Mouse (Mus musculus) spleen, adult 10 weeks (tissue): ENCODE measurements around the gene Prmt1. TPM values are rescaled to one million over a fixed set of nuclear protein-coding genes. Genes with fewer than 3 reads are reported as not detected.

Experiments
- polyA plus RNA-seq: library from polyadenylated mRNA; stranded (reverse); fragments of 350-450 nt; fragmentation: Illumina TruSeq; extraction: RNeasy Lipid Tissue Mini Kit (QIAGEN cat#74804); gene quantifications from one replicate; pipeline ENCODE4 v1.2.3, GENCODE M21; 2015; ENCODE audit warnings: low replicate concordance; ENCODE audit not compliant: insufficient read depth

Prmt1 gene
- 116 TPM for polyA plus RNA-seq

DNA sequence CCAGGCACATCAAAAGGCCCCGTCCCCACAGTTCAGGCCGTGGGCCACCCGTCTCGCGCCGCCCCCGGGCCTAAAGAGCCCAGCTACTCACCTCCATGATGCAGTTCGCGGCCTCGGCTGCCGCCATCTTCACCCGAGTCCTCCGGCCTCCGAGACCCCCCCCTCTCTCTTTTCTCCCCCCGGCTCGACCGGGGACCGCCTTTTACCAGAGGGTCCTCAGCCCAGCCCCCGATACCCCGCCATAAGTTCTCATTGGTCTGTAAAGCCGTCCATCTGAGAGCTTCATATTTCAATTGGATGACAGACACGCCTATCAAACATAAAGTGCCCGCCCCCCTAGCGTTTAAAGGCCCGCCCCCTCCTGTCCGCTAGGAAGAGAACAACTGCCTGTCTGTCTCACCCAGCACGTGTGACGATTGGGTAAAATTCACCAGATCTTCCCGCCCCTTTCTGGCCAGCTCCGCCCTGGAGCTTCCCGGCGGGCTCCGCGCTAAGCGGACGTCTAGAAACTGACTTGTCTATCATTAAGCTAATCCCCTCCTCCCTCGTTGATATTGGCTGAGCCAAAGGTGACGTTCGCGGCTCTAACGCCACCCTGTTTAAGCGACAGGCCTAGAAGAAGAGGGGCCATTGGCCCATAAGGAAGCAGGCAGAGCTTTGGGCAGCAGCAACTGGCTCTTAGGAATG is at the start of gene Prmt1:
Prmt1 (minus strand) TSS at position 377 of the 687 bp plus-strand sequence.

DNA sequence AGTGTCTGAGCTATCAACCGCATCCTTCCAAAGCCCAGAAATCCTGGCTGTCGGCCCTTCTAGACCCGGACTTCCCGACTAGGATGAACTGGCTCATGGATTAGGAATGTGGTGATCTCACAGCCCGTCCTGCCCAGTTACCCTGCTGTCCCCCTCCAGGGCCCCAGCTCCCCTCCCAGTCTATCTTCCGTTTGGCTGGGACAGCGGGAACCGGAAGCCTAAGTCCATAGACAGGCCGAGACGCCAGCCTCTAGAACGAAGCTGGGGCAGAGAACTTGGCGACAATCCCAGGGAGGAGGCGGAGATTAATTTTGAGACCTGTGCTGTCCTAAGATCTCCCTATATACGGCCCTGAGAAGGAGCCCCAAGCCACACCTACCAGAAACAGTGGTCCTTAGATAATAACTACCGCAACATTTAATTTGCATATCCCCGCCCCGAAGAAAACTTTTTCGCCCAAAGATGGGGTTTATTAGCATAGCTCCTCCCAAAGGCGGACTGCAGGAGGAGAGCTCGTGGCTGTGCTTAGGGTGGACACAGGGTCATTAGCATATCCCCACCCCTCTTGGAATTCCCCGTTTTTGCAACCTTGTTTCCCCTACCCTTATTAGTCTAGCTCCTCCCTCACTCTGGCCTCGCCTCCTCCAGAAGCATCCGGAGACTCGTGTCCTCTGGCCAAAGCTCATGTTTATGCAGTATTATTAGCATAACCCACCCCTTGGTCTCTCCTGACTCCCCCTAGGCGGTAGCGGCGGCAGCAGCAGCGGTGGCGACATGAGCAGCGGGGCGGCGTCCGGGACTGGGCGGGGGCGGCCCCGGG is 31.1 kb upstream of the Prmt1 start, which contains the start of gene Rras:
Rras (plus strand) TSS at position 720 of the 820 bp plus-strand sequence.

DNA sequence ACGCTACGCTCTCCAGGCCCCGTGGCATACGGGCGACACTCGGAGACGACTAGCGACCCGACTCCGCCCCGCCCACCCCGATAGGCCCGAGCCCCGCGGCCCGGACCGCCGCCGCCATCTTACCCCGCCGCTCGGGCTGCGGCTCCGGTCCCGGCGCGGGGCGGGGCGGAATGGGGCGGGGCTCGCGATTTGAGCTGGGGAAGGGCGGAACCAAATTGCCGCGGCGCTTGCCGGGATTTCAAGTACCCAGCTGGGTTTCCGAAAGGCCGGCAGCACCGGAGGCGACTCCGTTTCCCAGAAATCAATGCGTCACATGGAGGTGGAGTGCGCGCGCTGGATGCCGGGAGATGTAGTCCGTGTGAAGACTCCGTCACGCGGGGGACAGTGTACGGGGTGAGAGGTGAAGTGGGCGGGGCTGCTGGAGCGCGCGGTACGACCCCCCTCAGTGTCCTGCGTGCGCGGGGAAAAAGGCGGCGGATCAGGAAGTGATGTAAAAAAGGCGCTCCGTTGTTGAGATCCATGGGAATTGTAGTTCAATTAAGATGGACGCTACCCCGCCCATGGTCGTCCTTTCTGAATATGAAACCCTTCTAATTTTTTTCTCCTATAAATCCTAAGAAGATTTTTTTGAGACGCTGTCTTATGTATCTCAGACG is 29.7 kb upstream of the Prmt1 start, which contains the start of gene Scaf1:
Scaf1 (minus strand) TSS at position 407 of the 656 bp plus-strand sequence.

DNA sequence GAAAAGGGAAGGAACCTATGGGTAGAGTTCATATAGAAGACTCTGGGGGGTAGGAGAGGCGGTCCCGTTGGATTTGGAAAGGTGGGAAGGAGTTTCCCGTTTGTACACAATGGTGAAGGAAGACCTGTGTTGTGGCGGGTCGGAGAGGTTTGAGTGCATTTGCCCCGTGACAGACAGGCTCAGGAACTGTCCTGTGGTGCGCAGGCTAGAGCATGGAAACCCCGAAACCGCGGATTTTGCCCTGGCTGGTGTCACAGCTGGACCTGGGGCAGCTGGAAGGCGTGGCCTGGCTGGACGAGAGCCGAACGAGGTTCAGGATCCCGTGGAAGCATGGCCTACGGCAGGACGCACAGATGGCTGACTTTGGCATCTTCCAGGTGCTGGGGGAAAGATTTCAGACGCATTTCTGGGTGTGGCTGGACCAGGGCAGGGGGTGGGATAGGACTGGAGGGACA is 12.2 kb upstream of the Prmt1 start, which contains the start of gene Bcl2l12:
Bcl2l12 (minus strand) TSS at position 212 of the 455 bp plus-strand sequence.

DNA sequence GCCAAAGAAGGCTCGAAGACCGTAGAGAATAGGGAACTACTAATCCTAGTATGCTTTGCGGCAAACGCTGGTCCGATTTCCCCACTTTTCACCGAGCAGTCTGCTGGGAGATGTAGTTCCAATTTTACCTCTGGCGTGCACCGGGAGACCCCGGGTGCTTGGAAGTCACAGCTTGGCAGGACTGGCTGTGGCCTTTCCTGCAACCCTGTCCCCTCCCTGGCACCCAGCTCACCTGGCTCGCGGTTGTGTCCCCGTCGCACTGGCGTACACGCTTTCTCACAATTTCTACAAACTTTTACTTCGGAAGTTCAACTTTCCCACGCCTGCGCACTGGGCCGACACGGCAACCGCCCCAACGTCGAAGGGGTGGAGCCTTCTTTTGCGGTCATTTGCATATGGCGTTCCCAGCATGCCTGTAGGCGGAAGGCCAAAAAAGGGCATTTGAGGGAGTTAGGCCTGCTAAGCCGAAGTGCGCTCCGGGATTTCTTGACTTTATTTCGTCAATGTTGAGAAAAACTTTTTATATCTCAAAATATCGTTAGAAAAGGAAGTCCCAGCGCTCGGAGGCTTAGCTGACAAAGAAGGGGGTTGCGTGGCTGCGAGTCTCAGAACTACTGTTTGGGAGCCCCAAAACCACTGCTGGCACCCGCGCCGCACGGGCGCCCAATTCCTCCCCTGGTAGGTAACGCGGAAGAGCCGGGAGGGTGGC is 11.0 kb upstream of the Prmt1 start, which contains the start of gene Irf3:
Irf3 (plus strand) TSS at position 418 of the 709 bp plus-strand sequence.

DNA sequence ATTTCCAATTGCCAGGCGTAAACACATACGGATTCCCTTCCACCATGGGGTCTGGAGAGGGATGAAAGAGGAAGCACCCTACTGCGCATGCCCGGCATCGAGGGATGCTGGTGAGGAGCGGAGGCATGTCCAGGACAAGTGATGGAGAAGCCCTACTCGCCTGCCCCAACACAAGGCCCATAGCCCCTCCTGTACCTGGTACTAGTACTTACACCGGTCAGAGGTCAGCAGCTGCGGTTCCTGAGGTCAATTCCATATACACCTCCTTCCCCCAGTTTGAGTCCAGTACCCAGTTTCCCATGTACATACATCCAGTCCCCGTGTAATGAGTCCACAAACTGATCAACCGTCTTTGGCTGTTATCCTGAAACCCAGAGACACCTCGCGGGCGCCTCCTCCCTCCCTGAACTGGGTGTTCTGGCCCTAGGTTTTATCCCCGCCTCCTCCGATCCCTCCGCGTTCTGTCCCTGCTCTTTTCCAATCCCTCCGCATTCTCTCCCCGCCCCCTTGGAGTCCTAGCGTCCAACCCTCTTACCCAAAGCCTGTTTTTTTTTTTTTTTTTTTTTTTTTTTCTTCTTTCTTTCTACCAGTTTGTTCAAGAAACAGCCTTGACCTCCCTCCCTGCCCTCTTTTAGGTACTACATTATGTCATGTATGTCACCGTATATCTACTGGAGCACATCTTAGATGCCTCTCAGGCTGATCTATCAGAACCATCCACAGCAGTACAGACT is 11.8 kb downstream of the Prmt1 start, which contains the start of gene Cpt1c:
Cpt1c (minus strand) TSS at position 469 of the 734 bp plus-strand sequence.

DNA sequence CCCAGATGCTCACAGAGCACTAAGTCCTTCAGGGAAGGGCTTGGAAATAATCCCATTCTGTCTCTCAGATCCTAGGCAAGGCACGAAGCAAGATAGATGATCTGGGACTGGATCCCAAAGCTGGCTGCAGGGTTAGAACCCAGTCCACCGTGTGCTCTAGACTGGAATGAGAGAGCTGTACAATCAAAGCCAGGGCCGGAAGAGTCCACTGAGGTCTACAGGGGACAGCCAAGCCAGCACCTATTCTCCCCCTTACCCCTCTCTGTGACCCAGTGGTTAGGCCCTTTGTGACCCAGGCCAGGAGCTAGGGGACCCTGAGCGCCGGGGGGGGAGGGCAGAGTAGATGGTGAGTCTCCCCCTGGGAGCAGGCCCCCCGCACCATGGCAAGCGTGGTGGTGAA is 43.5 kb downstream of the Prmt1 start, which contains the start of gene Tsks:
Tsks (plus strand) TSS at position 301 of the 400 bp plus-strand sequence.

DNA sequence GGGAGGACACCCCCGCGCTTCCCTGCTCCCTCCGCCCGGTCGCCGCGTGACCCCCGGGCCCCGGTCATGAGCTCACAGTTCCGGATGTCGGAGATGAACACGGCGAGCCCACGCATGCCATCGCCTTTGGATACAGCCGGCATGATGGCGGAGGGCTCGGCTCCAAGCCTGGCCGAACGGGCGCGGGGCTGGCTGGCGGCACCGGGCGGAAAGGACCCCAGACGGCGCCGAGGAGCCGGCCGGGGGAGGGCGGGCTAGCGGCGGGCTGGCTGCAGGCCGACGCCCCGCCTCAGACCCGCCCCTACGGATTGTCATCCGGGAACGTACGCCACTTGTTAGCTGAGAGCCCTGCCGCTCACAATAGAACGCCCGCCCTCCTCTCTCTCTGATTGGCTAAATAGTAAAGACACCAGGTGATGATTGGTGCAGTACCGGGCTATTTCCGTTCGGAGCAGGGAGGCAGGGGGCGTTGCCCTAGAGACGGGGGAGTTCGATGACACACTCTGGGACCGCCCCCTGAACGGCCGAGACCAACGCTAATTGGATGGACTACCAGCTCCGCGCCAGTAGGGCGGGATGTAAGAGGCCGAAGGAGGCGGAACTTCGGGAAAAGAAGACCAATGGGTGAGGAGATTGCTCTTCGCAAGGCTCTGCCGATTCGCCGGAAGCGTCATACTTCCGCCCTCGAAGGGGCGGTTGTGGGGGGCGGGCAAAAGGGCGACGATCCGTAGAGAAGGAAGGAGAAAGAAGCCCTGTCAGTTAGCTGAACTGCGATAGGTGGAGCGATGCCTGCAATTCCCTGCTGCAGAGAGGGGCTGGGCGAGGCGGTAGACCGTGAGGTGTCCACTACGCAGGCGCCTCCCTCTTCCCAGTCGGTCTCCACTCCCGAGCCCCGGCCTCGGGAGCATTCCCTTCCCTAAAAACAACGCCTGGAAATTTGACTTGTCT is 56.9 kb downstream of the Prmt1 start, which contains the start of gene Ap2a1:
Ap2a1 (minus strand) TSS at position 293 of the 948 bp plus-strand sequence.

Other genes with a start within 250 kb of the Prmt1 start
- gene Vrk3, start 238.2 kb downstream of the Prmt1 start, polyA plus RNA-seq, result 43.6 TPM
- 1.3 TPM for gene Zfp473, start 235.5 kb downstream of the Prmt1 start, polyA plus RNA-seq
- 19.2 TPM for gene Nup62, start 170.5 kb downstream of the Prmt1 start, polyA plus RNA-seq
- 71.8 TPM for gene Il4i1, start 170.2 kb downstream of the Prmt1 start, polyA plus RNA-seq
- 10.8 TPM for gene Atf5, start 169.9 kb downstream of the Prmt1 start, polyA plus RNA-seq
- gene Akt1s1, start 137.6 kb downstream of the Prmt1 start, polyA plus RNA-seq, result 9.0 TPM
- 21.1 TPM for gene Tbc1d17, start 137.5 kb downstream of the Prmt1 start, polyA plus RNA-seq
- 22.1 TPM for gene Pnkp, start 129.4 kb downstream of the Prmt1 start, polyA plus RNA-seq
- 4.1 TPM for gene Ptov1, start 116.8 kb downstream of the Prmt1 start, polyA plus RNA-seq
- gene Med25, start 93.9 kb downstream of the Prmt1 start, polyA plus RNA-seq, result 14.6 TPM
- 24.7 TPM for gene Fuz, start 90.5 kb downstream of the Prmt1 start, polyA plus RNA-seq
- 41.2 TPM for gene Ap2a1, start 57.1 kb downstream of the Prmt1 start, polyA plus RNA-seq
- gene Tsks, start 43.4 kb downstream of the Prmt1 start, polyA plus RNA-seq, result not detected
- 1.5 TPM for gene Cpt1c, start 11.7 kb downstream of the Prmt1 start, polyA plus RNA-seq
- gene Irf3, start 11.1 kb upstream of the Prmt1 start, polyA plus RNA-seq, result 140 TPM
- 6.8 TPM for gene Bcl2l12, start 12.1 kb upstream of the Prmt1 start, polyA plus RNA-seq
- 22.6 TPM for gene Scaf1, start 29.8 kb upstream of the Prmt1 start, polyA plus RNA-seq
- 30.0 TPM for gene Rras, start 31.4 kb upstream of the Prmt1 start, polyA plus RNA-seq
- 4.3 TPM for gene Prr12, start 66.3 kb upstream of the Prmt1 start, polyA plus RNA-seq
- 21.1 TPM for gene Nosip, start 75.9 kb upstream of the Prmt1 start, polyA plus RNA-seq
- gene Prrg2, start 76.1 kb upstream of the Prmt1 start, polyA plus RNA-seq, result 3.5 TPM
- gene Rcn3, start 105.7 kb upstream of the Prmt1 start, polyA plus RNA-seq, result 9.4 TPM
- gene Fcgrt, start 117.3 kb upstream of the Prmt1 start, polyA plus RNA-seq, result 45.8 TPM
- 3,350 TPM for gene Rps11, start 137.9 kb upstream of the Prmt1 start, polyA plus RNA-seq
- 4,521 TPM for gene Rpl13a, start 142.2 kb upstream of the Prmt1 start, polyA plus RNA-seq
- not detected for gene Gm45713, start 149.7 kb upstream of the Prmt1 start, polyA plus RNA-seq
- 119 TPM for gene Flt3l, start 149.9 kb upstream of the Prmt1 start, polyA plus RNA-seq
- 19.7 TPM for gene Pih1d1, start 167.7 kb upstream of the Prmt1 start, polyA plus RNA-seq
- 25.4 TPM for gene Aldh16a1, start 168.0 kb upstream of the Prmt1 start, polyA plus RNA-seq
- gene Slc17a7, start 177.4 kb upstream of the Prmt1 start, polyA plus RNA-seq, result not detected
- not detected for gene Gfy, start 193.0 kb upstream of the Prmt1 start, polyA plus RNA-seq
- not detected for gene Pth2, start 194.4 kb upstream of the Prmt1 start, polyA plus RNA-seq
- gene Ccdc155, start 218.3 kb upstream of the Prmt1 start, polyA plus RNA-seq, result 0.10 TPM
- gene Dkkl1, start 225.6 kb upstream of the Prmt1 start, polyA plus RNA-seq, result 0.99 TPM
- gene Tead2, start 229.2 kb upstream of the Prmt1 start, polyA plus RNA-seq, result 2.5 TPM